Mouse (Mus musculus): ENCODE data around the gene Galnt11. TPM values are rescaled to one million over a fixed set of nuclear protein-coding genes. Genes with fewer than 3 reads are reported as not detected.

Gene Galnt11
- total RNA-seq (2023) = 52.4 TPM

GRCm38 (mm10) chr5:25221604-25222003, at the start of gene Galnt11:
Gene Galnt11 (plus strand): TSS chr5:25221904.

DNA sequence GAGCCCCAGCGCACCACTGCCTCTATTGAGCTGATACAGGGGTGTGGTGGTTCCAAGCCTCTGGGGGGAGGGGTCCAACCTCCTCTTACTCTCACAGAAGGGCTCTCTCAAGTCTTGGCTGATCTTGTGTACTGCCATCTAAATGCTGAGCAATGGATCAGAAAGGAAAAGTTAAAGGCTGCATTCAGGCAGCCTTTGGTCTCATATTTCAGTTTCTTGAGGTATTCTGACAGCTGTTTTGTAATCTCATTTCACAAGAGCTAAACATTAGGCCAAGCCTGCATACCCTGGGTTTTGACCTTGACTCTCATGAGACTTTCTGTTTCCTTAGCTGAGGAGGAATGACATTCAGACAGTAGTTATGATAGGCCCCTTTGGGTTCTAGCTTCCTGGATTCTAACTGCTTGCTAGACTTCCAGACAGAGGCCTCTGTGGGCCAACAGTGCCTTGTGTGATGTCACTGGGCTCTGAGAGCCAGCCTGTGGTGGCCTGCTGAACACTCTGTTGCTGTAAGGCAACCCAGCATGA, 40.6 kb upstream of the Galnt11 start, which contains the start of gene Galntl5:
Gene Galntl5, plus strand, starts transcription at position 457 of the 528 bp plus-strand sequence.

DNA sequence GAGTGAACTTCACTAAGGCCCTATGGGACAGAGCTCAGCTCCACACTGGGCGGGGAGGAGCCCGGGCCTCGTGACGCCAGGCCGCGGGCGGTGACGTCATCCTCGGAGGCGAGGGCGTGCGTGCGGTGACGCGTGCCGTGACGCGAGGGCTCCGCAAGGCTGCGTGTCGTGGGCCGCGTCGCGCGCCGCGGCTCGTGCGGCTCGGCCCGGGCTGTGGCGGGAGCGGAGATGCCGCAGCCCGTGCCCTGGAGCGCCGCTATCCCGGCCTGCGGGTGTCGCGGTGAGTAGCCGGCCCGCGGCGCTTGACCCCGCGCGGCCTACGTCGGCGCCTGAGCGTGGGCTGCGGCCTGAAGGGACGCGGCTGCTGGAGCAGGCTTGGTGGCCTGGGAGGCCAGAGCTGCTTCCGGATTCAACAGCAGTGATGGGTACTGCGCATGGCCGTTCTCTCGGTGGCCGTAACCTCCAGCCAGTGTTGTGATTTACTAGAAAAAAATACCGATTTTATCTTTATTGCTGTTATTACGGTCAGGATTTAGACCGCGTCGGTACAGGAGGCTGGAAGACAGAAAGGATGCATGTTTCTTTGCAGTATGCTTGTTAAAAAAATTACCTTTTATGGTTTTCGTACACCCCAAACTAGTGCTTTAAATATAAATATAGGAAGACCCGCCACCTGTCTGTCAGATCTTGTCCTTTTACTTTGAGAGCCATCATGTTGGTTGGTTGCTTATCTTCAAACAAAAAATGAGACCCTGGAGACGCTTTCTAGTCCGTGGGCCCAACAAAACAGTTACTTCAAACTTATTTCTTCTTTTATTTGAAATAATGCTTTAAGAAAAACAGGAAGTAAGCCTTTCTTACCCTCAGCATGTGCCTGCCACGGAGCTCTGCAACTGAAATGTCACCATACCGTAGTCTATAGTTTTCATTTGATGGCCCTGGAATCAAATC, 1.3 kb downstream of the Galnt11 start, which contains the start of gene E130116L18Rik:
Gene E130116L18Rik, minus strand, starts transcription at position 402 of the 951 bp plus-strand sequence.

Other genes starting within 250 kb of the Galnt11 start
- 46.1 TPM for gene Prkag2, start 121.3 kb upstream of the Galnt11 start, total RNA-seq (2023)
- not detected for gene Galntl5, start 40.4 kb upstream of the Galnt11 start, total RNA-seq (2023)
- gene E130116L18Rik, start 1.2 kb downstream of the Galnt11 start, total RNA-seq (2023) = not detected

Measured in CD4-positive naive resting alpha-beta T cell, adult 76 days (primary cell).